Mouse (Mus musculus) hindbrain, embryonic 12.5 days (tissue): ENCODE data around the gene Mical2. TPM values are rescaled to one million over a fixed set of nuclear protein-coding genes. Genes with fewer than 3 reads are reported as not detected.

Source experiments
- ATAC-seq: fragments of 200-750 bp; cut with Nextera tagmentation; 2 replicates; pipeline ENCODE4 v1.8.0; 2017; ENCODE audit warnings: moderate TSS enrichment; ENCODE audit not compliant: low FRiP score
- H3K27ac ChIP-seq: fragments of 300-500 bp; sonication (generic); 2 replicates; pipeline ENCODE4 v1.5.1; 2016; ENCODE audit warnings: mild to moderate bottlenecking
- H3K27me3 ChIP-seq: fragments of 300-500 bp; sonication (generic); 2 replicates; pipeline ENCODE4 v1.6.1; 2016; ENCODE audit warnings: mild to moderate bottlenecking
- H3K36me3 ChIP-seq: fragments of 300-500 bp; sonication (generic); 2 replicates; pipeline ENCODE4 v1.6.1; 2016; ENCODE audit warnings: mild to moderate bottlenecking
- H3K4me1 ChIP-seq: fragments of 300-500 bp; sonication (generic); 2 replicates; pipeline ENCODE4 v1.6.1; 2016
- H3K4me2 ChIP-seq: fragments of 300-500 bp; sonication (generic); replicated peaks from 2 replicates; pipeline ENCODE4 v1.6.1; 2016; ENCODE audit warnings: mild to moderate bottlenecking
- H3K4me3 ChIP-seq: fragments of 300-500 bp; sonication (generic); 2 replicates; pipeline ENCODE4 v1.5.1; 2016; ENCODE audit warnings: mild to moderate bottlenecking
- H3K9ac ChIP-seq: fragments of 300-500 bp; sonication (generic); 2 replicates; pipeline ENCODE4 v1.6.1; 2016; ENCODE audit warnings: mild to moderate bottlenecking, moderate library complexity
- H3K9me3 ChIP-seq: fragments of 300-500 bp; sonication (generic); replicated peaks from 2 replicates; pipeline ENCODE4 v1.6.1; 2016; ENCODE audit warnings: mild to moderate bottlenecking
- WGBS: fragments of 180-500 bp; shearing (Covaris S2); methylation state at CpG from one replicate; pipeline ENCODE4 v1.1.7; 2016; 5-methylcytosine and 5-hydroxymethylcytosine counted together
- polyA plus RNA-seq: library from polyadenylated mRNA; unstranded; fragments of >200 nt; fragmentation: Nextera tagmentation; extraction: Ambion mirVana; gene quantifications from 2 replicates; pipeline ENCODE4 v1.2.1, GENCODE M21; 2016

Mical2 gene
- polyA plus RNA-seq, 1 experiment from 2014 or later = 1.6 TPM

DNA sequence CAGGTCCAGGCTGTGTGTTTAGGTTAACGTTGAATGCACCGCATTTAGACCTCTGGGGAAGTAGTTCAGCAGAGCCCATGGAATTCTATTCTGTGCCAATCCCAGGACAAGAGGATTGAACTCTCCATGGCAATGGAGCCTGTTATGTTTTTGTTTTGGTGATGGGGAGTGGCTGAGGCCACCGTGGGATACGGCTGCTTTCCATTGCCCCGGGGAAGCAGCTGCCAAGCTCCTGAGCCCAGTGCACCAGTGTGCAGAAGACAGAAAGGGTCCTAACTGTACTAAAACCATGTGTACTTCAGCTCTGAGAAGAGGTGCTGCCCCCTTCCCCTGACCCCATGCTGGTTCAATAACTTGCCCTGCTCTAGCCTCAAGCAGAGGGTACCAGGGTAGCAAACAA lies 47.0 kb downstream of the Mical2 start:
- Histone ChIP-seq H3K9ac (no peak overlapping the region), H3K27me3 (no peaks in the 10 kb centered on the region), H3K36me3 (no peaks in the 10 kb centered on the region), H3K9me3 (no peaks in the 10 kb centered on the region), H3K4me1 (peaks cover 26% of the 10 kb centered on the region), H3K4me2 (no peak overlapping the region), H3K4me3 (no peak overlapping the region), H3K27ac (no peak overlapping the region)
- 24% methylated on average over 5 of the region's 5 CpGs for whole genome bisulfite sequencing
- ATAC-seq = peak; percentile 66

DNA sequence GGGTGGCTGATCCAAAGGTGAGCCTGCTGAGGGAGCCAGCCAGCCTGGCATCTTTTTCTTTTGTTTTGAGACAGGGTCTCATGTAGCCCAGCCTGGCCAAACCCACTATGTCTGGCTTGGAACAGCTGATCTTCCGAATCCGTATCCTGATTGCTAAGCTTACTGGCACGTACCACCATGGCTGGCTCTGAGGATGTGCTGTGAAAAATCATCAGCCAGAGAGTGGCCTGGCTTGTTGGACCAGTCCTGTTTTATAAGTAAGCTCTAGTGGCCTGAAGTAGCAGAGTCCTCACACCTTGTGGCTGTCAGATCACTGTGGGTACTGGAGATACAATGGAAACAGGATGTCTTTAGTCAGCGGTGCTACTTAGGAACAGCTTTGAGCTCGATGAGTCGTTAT lies 47.8 kb downstream of the Mical2 start:
- no peak for ATAC-seq
- Histone ChIP-seq H3K27ac (no peak overlapping the region), H3K4me3 (no peak overlapping the region), H3K4me2 (no peak overlapping the region), H3K9ac (no peak overlapping the region), H3K27me3 (no peaks in the 10 kb centered on the region), H3K9me3 (no peaks in the 10 kb centered on the region), H3K4me1 (peaks cover 26% of the 10 kb centered on the region), H3K36me3 (no peaks in the 10 kb centered on the region)
- 82% methylated on average over 6 of the region's 6 CpGs for WGBS

DNA sequence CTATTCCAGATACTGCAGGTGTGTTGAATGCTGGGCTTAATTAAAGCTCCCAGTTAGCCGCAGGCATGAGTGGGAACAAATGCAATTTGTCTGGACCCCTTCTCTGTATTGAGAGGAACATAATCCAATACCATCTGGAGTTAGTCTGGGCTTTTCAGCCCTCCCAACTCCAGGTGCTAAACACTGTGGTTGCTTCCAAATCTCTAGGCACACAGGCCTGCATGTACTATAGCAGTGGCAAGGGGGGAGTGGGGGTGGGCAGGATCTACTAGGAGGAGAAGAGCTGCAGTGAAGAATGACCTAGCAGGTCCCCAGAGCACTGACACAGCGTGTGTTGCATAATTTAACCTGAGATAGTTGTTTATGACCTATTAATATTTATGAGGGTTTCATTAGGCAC lies 49.0 kb downstream of the Mical2 start:
- Histone ChIP-seq H3K27ac (no peak overlapping the region), H3K9me3 (no peaks in the 10 kb centered on the region), H3K27me3 (no peaks in the 10 kb centered on the region), H3K4me3 (no peak overlapping the region), H3K9ac (no peak overlapping the region), H3K4me2 (no peak overlapping the region), H3K36me3 (no peaks in the 10 kb centered on the region), H3K4me1 (peaks cover 26% of the 10 kb centered on the region)
- 56% methylated on average over 2 of the region's 2 CpGs for WGBS
- ATAC-seq = 0 out of 2 replicates have a peak, but pooled peaks have one; percentile 32

DNA sequence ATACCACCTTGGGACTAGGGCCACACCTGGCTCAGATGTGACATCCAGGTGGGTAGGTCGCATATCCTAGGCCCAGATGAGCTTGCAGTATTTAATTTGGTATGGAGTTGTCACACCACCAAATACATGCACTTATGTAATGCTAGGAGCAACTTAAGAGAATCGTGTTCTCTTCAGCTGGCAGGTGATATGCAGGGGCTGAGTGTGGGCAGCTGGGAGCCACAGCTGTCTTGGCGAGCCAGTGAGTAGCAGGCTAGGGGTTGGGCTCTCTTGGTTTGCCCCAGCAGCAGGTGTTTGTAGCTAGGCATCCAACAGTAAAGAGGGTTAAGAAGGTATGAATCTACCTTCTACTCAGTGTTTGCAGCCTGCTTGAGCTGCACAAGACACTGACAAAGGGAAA lies 49.4 kb downstream of the Mical2 start:
- no peak for ATAC-seq
- WGBS = 67% methylated on average over 3 of the region's 3 CpGs

DNA sequence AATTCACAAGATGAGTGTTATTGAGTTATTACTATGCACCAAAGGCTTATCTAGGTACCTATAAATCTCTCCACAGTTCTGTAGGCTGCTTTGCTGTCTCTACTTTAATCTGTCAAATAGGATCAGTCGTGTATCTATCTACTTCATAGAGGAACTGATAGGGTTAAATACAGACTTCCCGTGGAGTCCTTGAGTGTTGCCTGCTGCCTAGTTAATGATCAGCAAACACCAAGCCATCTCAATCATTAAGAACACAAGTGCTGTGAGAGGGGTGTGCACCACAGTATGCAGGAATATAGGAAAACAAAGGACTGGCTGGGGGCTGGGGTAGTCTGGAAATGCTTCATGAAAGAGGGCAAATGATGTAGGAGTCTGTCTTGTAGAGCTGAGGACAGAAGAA lies 50.2 kb downstream of the Mical2 start:
- H3K4me3 ChIP-seq = no peak overlapping the region
- ATAC-seq = no peak
- H3K27me3 ChIP-seq = no peaks in the 10 kb centered on the region
- no peaks in the 10 kb centered on the region for H3K9me3 ChIP-seq
- no peak overlapping the region for H3K9ac ChIP-seq
- 44% methylated on average over 2 of the region's 2 CpGs for WGBS
- peaks cover 26% of the 10 kb centered on the region for H3K4me1 ChIP-seq
- H3K4me2 ChIP-seq = no peak overlapping the region
- no peaks in the 10 kb centered on the region for H3K36me3 ChIP-seq
- no peak overlapping the region for H3K27ac ChIP-seq

More for the DNA sequence above, 49.4 kb downstream of the Mical2 start:
- Histone ChIP-seq H3K9me3 (no peaks in the 10 kb centered on the region), H3K4me1 (peaks cover 26% of the 10 kb centered on the region), H3K4me2 (no peak overlapping the region), H3K27me3 (no peaks in the 10 kb centered on the region), H3K9ac (no peak overlapping the region), H3K27ac (no peak overlapping the region), H3K36me3 (no peaks in the 10 kb centered on the region), H3K4me3 (no peak overlapping the region)

DNA sequence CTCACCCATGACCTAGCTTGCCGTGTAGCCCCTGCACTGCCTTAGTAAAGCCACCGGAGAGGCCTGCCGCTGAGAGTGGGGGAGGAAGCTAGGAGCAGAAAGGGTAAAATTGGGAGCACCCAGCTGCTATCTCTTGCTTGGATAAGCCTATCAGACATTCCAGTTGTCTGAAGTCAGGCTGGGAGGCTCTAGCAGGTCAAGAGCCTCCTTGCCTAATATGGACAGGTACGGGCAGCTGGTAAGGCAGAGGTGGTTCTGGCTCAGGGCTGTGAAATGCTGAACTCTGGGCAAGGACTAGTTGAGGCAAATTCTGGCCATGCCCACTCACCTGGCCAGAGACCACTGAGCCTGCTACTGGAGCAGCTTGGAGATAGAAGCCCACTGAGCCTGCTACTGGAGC lies 51.2 kb downstream of the Mical2 start:
- ATAC-seq = no peak
- no peak overlapping the region for H3K4me3 ChIP-seq
- no peaks in the 10 kb centered on the region for H3K27me3 ChIP-seq
- H3K36me3 ChIP-seq = no peaks in the 10 kb centered on the region
- H3K27ac ChIP-seq = no peak overlapping the region
- H3K4me2 ChIP-seq = no peak overlapping the region
- no peak overlapping the region for H3K9ac ChIP-seq
- H3K9me3 ChIP-seq = no peaks in the 10 kb centered on the region
- H3K4me1 ChIP-seq = peaks cover 26% of the 10 kb centered on the region
- WGBS = 93% methylated on average over 4 of the region's 4 CpGs

DNA sequence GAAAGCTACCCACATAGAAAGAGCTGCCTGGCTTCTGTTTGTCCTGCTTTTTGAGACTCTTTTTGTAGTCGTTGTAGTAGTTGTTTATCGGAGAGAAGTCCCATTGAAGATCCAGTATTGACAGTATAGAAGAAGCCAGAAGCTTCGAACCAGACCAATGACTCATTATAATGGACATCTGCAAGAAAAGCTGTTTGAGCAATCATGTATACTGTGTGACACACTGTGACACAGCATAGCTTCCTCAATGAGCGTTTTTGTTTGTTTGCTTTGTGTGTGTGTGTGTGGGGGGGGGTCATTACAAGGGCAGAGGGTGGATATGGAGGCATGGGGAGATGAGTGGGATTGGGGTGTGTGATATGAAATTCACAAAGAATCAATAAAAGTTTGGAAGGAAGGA lies 53.0 kb downstream of the Mical2 start:
- Histone ChIP-seq H3K4me1 (peaks cover 12% of the 10 kb centered on the region), H3K4me3 (no peak overlapping the region), H3K9ac (no peak overlapping the region), H3K9me3 (no peaks in the 10 kb centered on the region), H3K27ac (no peak overlapping the region), H3K27me3 (no peaks in the 10 kb centered on the region), H3K4me2 (no peak overlapping the region), H3K36me3 (no peaks in the 10 kb centered on the region)
- 64% methylated on average over 4 of the region's 4 CpGs for WGBS
- ATAC-seq = no peak

DNA sequence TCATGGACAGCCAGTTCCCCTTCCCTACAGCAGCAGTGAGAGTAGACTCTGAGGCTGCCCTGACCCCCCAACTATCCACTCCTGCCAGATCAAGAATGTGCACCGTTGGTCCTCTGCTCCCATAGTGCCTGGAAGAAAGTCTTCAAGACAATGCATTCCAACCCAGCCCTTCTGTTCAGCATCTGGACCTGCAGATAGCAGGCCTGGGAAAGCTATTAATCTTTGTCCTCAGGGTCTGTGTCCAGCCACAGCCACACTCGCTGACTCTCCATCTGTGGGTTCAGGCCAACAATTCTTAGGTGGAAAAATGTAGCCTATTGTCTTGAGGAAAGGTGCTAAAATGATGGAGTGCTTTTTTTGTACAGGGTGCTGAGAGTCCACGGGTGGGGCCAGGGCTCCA lies 54.8 kb downstream of the Mical2 start:
- 41% methylated on average over 3 of the region's 3 CpGs for WGBS
- no peak for ATAC-seq

DNA sequence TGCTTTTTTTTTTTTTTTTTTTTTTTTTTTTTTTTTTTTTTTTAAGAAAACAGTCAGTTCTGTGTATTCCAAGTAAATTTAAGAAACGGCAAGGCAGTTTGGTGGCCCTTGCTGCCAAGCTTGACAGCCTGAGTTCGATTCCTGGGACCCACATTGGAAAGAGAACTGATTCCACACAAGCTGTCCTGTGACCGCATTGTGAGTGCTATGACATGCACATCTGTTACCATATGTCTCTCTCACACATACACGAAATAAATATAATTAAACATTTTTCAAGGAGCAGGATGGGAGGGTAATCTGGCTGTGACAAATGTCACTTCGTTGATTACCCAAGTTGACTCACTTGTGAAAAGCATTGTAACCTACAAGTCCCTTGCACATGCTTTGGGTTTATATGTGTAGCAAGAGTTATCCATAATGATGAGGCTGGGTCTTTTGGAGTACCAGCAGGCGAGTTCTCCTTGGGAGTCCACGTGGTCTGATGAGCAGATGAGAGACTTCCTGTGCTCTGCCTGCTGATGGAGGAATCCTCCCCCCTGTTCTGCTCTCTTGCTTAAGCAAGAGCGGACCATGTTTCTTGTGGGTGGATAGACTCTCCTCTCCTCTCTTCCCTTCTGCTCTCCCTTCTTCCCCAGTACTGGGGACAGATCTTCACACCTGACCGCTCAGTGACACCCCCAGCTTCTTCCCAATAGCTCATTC lies 58.1 kb downstream of the Mical2 start:
- Histone ChIP-seq H3K36me3 (no peaks in the 10 kb centered on the region), H3K9ac (no peak overlapping the region), H3K4me1 (no peaks in the 10 kb centered on the region), H3K9me3 (no peaks in the 10 kb centered on the region), H3K4me2 (no peak overlapping the region), H3K4me3 (no peak overlapping the region), H3K27me3 (no peaks in the 10 kb centered on the region), H3K27ac (no peak overlapping the region)
- no peak for ATAC-seq
- 78% methylated on average over 9 of the region's 9 CpGs for WGBS

More for the DNA sequence above, 54.8 kb downstream of the Mical2 start:
- Histone ChIP-seq H3K36me3 (no peaks in the 10 kb centered on the region), H3K4me1 (no peaks in the 10 kb centered on the region; the same call in 1 of the 2 replicates), H3K9me3 (no peaks in the 10 kb centered on the region), H3K27me3 (no peaks in the 10 kb centered on the region), H3K27ac (no peak overlapping the region), H3K9ac (no peak overlapping the region), H3K4me2 (no peak overlapping the region), H3K4me3 (no peak overlapping the region)

DNA sequence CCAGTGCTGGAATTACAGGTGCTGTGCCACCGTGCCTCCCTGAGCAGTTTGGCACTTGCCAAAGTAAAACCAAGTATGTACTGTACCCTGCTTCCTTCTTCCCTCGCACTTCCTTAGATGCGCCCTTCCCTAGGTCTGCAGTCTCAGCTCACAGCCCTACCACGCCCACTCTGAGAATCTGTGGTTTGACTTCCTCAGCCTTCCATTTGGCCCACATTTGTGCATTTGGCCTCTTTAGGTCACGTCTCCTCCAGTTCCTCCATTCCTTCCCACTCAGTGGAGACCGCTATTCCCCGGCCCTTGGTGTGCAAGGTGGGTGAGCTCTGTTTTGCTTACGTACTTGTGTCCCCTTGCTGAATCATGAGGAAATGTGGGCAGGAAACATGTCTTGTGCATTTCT lies 59.9 kb downstream of the Mical2 start:
- 89% methylated on average over 8 of the region's 8 CpGs for WGBS

DNA sequence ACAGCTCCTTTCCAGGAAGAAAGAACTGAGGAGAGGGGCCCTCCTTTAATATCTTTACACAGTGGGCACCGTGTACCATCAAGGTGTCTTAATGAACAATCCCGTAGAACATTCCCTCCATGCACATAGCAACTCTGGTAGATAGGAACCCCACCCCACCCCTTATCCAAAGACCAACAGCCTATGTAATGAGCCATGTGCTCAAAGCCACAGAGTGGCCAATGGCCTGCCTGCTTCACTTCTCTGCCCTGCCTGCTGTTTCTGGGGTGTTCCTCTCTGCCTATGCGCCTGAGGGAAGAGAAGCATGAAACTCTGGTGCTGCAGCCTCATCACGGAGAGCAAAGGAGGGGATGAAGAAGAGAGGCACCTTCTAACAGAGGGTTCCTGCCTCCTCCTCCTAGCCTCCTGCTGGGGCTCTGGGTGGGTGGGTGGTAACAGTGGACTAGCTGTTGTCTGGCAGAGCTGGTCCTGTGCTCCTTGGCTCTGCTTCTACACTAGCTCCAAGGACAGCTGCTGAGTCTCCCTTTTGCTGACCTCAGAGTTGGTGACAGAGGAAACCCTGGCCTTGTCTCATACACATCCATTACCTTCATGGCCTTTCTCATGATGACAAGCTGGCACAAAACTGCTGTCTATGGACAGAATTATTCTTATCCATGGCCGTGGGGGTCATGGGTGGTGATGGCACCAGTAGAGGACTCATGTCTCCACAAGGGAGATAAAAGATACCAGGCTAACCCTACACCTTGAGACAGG lies 62.9 kb downstream of the Mical2 start:
- Histone ChIP-seq H3K36me3 (no peaks in the 10 kb centered on the region), H3K4me1 (no peaks in the 10 kb centered on the region), H3K4me3 (no peak overlapping the region), H3K27me3 (no peaks in the 10 kb centered on the region), H3K4me2 (no peak overlapping the region), H3K9me3 (no peaks in the 10 kb centered on the region), H3K9ac (no peak overlapping the region), H3K27ac (no peak overlapping the region)
- 86% methylated on average over 5 of the region's 5 CpGs for WGBS
- no peak for ATAC-seq

More for the DNA sequence above, 59.9 kb downstream of the Mical2 start:
- Histone ChIP-seq H3K36me3 (no peaks in the 10 kb centered on the region), H3K4me2 (no peak overlapping the region), H3K9ac (no peak overlapping the region), H3K4me1 (no peaks in the 10 kb centered on the region), H3K27me3 (no peaks in the 10 kb centered on the region), H3K27ac (no peak overlapping the region), H3K4me3 (no peak overlapping the region), H3K9me3 (no peaks in the 10 kb centered on the region)
- no peak for ATAC-seq

DNA sequence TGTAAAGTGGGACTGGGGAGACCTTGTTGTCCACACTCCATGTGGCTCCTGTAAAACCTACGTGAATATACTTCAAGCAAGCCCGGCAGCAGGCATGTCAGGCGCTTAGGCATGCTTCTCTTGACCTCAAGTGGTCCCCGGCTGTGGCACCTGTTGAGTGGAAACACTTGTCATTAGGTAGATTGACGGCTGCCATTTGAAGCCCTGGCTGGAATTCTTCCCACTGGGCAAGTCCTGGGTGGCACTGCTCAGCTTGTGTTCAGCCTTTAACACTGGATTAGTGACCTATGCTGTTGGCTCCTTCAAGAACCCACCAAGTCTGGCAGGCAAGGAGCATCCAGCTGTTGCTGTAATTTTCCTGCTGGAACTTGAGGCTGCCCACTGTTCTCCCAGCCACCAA lies 63.9 kb downstream of the Mical2 start:
- no peak for ATAC-seq
- no peak overlapping the region for H3K4me2 ChIP-seq
- no peaks in the 10 kb centered on the region for H3K27me3 ChIP-seq
- no peak overlapping the region for H3K4me3 ChIP-seq
- H3K27ac ChIP-seq = no peak overlapping the region
- WGBS = 59% methylated on average over 5 of the region's 5 CpGs
- no peak overlapping the region for H3K9ac ChIP-seq
- no peaks in the 10 kb centered on the region for H3K4me1 ChIP-seq
- H3K36me3 ChIP-seq = no peaks in the 10 kb centered on the region
- no peaks in the 10 kb centered on the region for H3K9me3 ChIP-seq

DNA sequence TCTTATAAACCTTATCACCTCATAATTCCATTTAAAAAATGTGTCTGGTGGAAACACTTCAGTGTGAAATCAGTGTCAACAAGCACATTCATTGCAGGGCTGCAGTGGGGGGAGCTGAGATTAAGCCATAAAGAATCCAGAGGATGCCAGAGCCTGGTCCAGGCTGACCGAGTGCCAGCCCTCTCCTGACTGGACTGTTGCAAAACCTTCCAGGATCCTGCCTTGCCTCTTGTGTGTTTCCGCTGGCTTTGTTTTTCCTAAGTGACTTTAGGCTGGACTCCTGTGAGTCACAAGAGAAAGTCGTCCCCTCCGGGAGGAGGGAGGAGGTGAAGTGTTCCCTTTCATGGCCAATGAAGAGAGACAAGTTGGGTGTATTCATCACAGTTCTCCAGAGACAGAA lies 64.3 kb downstream of the Mical2 start:
- no peak for ATAC-seq
- Histone ChIP-seq H3K9me3 (no peaks in the 10 kb centered on the region), H3K9ac (no peak overlapping the region), H3K4me2 (no peak overlapping the region), H3K27me3 (no peaks in the 10 kb centered on the region), H3K4me1 (no peaks in the 10 kb centered on the region), H3K4me3 (no peak overlapping the region), H3K36me3 (no peaks in the 10 kb centered on the region), H3K27ac (no peak overlapping the region)
- WGBS = 45% methylated on average over 4 of the region's 4 CpGs
